Mouse (Mus musculus): ENCODE measurements at regions not wholly inside any gene's neighbourhood (a gene's known extent, or its start where the extent isn't known, plus 50 kb on each side); places are given as distances from the start of the nearest gene placed in this dataset.

GRCm38 (mm10) chr15:17715584-17715983 is 987.0 kb downstream of the Cdh9 start:
- no peak for DNase-seq

- no peak for DNase-seq
Measured at GRCm38 (mm10) chr15:17730651-17731050, 1002.1 kb downstream of the Cdh9 start.

DNA sequence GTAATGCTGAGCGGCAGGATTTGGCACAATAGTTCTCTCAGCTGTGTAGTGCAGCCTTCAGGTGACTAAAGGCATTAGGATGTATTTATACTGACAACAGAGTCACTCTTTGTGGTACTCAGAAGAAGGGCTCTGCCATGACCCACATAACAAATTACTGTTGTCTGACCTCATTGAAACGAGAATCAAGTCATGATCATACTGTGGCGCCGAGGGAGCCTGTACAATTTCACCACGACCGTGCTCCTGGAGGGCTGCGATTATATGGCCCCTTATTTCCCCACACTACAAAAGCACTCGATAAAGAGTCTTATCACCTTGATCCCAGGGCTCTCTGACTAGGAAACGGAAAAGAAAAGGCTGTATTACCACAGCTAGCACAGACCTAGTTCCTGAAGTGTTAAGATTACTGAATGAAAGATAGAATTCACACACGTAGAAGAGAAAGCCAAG is 1041.7 kb downstream of the Cdh9 start:
- no peak for DNase-seq

DNA sequence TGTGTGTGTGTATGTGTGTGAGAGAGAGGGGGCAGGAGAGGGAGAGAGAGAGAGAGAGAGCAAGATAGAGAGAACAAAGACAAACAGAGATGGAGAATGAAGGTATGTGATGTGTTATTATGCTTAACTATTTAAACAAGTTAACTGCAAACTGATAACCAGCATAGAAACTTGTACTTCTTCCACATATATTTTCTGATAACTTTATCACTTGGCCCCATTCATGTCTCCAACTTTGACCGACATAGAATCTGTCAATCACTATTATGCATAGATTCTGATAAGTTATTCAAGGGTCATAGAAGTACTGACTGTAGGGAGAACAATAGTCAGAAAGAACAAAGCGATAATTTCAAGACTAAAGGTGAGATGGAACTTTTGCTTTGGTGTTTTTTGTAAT is 1039.0 kb upstream of the Cdh10 start:
- DNase-seq: no peak

- no peak for DNase-seq
Measured at GRCm38 (mm10) chr15:17783368-17783767, 1035.4 kb upstream of the Cdh10 start.

DNA sequence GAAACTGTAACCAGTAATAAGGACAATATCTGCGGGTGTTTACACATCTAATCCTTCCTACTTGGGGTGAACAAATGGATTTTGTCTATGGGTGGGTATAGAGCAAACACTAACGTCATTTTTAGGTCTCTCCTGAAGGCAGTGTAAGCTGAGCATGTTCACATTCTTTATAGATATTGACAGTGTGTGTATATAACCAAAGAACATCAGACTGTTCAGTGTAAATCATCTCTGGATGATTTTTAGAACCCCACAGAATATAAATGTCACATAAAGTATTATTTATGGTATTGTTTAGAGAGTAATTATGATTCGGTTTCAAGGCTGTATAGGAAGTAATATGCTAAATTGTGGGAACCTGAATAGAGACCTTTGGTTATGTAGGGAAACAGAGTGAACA is 1021.2 kb upstream of the Cdh10 start:
- no peak for DNase-seq

GRCm38 (mm10) chr15:17801424-17801823 is 1017.3 kb upstream of the Cdh10 start:
- DNase-seq: peak; percentile 32

DNA sequence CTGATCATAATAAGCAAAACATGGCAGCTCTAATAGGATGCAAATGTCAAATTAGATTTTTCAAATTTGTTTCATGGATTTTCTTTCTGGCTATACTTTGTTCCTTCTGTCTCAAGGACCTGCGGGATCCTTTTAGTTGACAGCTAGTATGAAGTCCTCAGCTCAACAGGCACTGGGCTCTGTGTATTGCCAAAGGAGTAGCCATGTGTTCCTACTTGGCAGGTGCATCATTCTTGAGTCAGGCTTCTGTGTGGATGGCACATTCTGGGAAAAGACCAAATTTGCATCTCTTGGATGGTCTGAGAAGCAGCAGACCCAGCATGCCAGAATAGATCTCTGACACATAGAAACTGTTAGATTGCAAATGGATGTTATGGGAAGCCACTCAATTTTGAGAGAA is 1015.6 kb upstream of the Cdh10 start:
- DNase-seq: peak; percentile 13

DNA sequence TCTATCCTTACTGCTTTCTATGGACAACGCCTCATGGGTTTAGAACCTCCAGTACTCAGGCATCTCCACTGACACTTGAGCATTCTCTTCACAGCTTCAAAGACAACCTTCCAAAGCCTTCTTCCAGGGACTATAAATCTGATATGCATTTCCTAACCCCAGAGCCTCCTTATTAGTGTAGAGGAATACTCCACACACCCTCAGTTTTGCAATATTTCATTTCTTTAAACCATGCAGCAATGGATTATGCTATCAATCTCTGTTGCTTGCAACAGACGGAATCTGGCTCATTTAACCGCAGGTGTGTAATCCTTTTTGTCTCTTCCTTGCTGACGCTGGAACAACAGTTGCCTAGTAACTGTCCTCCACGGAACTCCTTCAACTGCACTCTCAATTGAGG is 988.4 kb upstream of the Cdh10 start:
- DNase-seq: no peak

DNA sequence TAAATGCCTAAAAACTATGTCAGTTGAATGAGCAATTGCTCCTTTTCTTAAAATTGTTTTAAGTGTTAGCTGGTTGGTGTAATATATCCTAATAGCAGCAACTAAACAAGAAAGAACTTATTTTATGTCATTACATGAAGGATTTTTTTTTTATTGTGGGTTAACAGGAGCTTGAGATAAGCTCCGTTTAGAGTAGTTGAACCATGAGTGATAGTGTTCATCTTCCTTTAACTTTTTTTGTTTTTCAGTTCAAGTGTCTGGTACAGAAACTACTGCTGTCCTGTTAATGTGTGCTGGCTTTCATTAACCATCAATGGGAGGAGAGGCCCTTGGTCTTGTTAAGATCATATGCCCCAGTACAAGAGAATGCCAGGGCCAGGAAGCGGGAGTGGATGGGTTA is 986.8 kb upstream of the Cdh10 start:
- DNase-seq: no peak

DNA sequence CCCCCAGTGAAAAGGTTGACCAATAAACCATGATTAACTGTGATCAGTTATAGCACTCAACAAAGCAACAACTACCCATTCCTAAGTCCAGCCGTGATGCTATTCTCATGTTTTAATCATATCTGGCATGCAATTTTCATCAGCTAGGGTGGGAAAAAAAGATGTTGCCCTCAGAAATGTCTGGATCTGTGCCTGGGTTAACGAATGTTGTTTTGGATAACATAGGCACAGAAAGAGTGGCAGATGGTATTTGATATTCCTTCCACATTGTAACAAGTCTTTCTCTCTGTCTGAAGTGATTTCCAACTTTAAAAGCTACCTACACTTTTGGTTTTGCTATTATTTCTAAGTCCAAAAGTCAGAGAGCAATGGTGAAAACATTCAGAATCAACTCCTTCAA is 938.6 kb upstream of the Cdh10 start:
- DNase-seq: no peak

DNA sequence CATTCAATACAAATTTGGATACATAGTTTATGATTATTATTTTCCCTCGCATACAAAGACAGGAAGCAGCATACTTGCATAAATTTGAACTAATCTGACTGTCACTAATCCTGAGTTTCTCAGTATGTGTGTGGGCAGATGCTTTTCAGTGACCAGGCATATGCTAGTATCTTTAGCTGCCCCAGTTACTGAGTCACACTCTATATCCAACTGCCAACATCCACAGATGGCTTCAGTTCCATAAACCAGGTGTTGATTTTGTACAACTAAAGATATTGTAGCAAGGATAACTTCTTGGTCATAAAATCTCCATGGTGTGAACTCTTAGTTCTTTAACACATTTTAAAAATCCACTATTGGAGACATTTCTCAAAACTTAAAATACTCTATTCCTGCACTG is 929.4 kb upstream of the Cdh10 start:
- no peak for DNase-seq

DNA sequence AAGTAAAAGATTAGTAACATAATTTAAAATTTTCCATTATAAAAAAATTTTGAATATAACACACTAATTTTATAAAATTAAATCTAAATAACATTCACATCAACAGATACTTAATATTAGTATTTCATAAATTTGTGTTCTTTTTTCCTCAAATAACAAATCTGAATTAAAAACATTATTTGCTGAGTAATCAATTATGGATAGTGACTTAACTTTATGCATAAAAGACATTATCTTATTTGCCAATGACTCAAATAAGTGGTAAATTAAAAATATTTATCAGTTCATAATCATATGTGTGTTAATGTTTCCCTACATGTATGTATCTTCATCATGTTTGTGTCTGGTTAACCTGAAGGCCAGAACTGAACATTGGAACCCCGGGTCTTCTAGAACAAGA is 918.7 kb upstream of the Cdh10 start:
- no peak for DNase-seq

- DNase-seq: peak; percentile 1
Measured at GRCm38 (mm10) chr15:17912241-17912640, 906.5 kb upstream of the Cdh10 start.

DNA sequence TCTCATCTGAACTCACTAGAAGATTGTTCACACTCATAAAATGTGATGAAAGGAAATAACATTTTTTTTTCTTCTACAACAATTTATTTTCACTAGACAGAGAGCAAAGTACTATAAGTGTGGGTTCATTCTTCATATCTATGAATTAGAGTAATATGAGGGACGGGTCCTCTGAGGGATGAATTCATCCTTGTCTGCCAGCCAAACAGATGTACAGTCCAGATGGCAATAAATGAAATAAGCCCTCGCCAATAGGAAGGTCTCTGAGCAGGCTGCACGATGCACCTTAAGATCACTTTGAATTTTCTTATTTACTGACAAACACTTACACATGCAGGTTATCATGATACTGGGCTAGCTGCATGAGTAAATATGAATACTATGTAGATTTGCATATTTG is 886.2 kb upstream of the Cdh10 start:
- no peak for DNase-seq

DNA sequence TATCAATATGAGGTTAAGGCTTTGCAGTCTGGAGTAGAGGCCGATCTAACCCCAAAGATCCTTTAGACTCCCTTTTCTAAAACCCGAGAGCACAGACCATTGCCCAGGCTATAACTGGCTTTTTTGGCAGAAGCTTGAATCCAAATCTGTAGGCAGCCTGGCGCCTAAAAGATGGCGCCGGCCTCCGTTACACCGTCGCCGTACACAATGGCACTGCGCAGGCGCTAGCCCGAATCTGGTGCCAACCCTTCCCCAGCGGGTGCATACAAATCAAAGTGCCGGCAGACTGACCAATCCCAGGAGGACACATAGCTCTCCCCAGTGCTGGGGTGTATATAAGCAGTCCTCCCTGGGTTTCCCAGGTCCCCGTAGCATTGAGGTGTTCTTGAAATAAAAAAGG is 884.9 kb upstream of the Cdh10 start:
- no peak for DNase-seq

- DNase-seq: no peak
Measured at GRCm38 (mm10) chr15:17935473-17935872, 883.3 kb upstream of the Cdh10 start.

- no peak for DNase-seq
Measured at GRCm38 (mm10) chr15:17962778-17963177, 856.0 kb upstream of the Cdh10 start.

DNA sequence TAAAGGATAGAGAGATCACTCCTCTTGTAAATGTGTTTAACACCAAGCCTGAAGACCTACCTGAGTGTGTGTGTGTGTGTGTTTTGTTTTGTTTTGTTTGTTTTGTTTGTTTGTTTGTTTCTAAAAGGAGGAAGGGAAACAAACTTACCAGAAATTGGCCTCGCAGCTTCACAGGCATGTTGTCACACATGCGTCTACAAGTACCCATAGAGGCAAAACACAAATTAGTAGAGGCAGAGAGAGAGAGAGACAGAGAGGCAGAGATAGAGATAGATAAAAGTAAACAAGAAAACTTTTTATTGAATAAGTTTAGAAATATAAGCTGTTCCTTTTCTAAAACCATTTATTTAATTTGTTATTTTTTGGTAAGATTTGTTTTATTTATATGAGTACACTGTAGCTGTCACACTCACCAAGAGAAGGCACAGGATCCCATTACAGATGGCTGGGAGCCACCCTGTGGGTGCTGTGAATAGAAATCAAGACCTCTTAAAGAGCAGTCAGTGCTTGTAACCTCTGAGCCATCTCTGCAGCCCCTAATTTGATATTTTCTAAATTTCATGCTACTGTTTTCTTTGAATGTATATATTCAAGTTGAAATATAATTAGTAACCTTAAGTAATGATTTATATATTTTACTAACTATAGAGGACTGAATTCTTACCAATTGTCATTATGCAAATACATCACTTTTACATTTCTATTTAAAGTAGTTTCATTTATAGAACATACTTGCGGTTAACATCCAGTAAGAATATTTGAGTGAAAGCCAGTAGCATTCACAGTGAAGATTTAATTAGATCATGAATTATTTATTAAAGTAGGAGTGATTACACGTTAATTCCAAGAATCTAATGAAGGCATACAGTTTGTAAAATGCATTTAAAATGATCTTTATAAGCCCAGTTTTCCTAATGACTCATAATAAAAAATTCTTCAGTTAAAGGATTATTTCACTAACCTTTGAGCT is 855.2 kb upstream of the Cdh10 start:
- DNase-seq: no peak

GRCm38 (mm10) chr15:17987763-17988162 is 831.0 kb upstream of the Cdh10 start:
- DNase-seq: no peak

DNA sequence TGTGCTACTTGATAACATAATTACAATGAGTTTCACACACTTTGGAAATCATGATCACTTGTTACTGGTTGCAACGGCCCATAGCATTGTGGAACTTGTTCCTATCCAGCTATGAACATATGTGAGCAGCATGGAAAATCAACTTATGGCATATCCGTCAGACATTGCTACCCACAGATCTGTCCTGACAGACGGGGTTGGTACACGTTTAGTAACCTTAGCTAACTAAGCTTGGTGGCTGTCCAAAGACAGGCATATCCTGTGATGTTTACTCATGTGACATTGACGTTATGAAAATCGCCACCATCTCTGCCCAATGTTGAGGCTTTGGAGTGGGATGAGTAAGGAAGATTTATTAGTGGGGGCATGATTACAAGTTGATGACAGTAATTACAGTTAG is 786.1 kb upstream of the Cdh10 start:
- DNase-seq: no peak

DNA sequence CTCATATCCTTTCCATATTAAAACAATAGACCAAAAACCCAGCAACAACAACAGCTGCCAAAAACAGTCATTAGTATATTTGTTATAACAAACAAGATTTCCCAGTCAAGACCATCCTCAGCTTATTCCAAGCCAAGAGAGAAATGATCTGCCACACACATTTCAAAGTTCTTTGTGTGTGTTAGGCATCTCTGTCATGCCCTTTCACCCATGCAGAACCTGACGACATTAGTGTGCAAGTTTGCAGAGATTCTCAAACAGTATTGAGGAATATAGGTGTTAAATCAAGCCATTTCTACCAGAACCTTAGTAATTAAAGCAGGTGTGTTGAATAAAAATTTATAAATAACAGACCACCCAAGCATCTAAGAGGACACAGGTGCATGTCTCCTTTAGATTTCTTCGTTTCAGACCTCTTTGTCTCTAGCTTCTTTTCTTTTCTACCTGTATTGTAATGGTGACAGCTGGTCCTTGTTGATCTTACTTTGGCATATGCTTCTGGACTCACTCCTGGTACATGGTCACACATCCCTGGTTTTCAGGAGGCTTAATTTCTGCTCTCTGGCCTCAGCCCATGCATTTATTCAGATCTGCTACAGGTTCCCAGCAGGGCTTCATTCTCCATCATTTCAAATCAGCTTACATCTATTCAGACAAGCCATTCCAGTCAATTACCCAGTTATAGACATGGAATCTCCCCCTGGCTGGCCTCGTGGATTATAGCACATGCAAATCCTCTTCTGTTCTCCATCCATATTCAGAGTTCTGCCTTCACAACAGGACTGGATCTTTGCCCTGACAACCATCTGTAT is 766.3 kb upstream of the Cdh10 start:
- DNase-seq: no peak

DNA sequence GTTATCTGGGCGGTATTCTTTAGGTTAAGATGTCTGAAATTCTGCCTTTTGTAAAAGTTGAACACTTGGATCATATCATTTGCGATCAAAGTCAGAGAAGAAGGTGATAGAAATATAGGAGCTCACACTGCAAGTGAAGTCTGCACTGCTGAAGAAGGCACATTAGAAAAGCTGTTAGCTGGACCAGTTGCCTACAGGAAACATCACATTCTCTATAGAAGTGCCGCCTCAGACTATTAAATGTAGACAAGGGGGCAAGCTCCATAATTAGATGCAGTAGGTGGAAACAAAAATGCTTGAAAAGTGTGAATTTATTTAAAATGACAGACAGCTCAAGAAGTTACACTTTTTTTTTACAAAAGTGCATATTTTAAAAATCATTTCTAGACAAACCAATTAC is 753.2 kb upstream of the Cdh10 start:
- DNase-seq: no peak

- no peak for DNase-seq
Measured at GRCm38 (mm10) chr15:18079644-18080043, 739.1 kb upstream of the Cdh10 start.

Data from cerebellum, adult 8-10 months (tissue).